Mouse (Mus musculus) right cerebral cortex, adult 18-20 months (tissue): ENCODE measurements around the gene Clnk.

Experiments
- DNase-seq: peaks from one replicate; pipeline ENCODE4 v3.0.0; 2022; ENCODE audit warnings: mixed read lengths

The Clnk gene

GRCm38 (mm10) chr5:38708940-38709581 is 167.6 kb downstream of the Clnk start:
- no peak for DNase-seq

GRCm38 (mm10) chr5:38707364-38708075 is 169.1 kb downstream of the Clnk start:
- DNase-seq = no peak

GRCm38 (mm10) chr5:38702941-38703340 is 173.7 kb downstream of the Clnk start:
- DNase-seq = no peak

- no peak for DNase-seq
Measured at GRCm38 (mm10) chr5:38702091-38702490, 174.5 kb downstream of the Clnk start.

GRCm38 (mm10) chr5:38698466-38698865 is 178.1 kb downstream of the Clnk start:
- no peak for DNase-seq

- DNase-seq = no peak
Measured at GRCm38 (mm10) chr5:38698046-38698445, 178.6 kb downstream of the Clnk start.

GRCm38 (mm10) chr5:38696616-38697375 is 179.8 kb downstream of the Clnk start:
- DNase-seq = no peak

GRCm38 (mm10) chr5:38692859-38693258 is 183.8 kb downstream of the Clnk start:
- no peak for DNase-seq

- no peak for DNase-seq
Measured at GRCm38 (mm10) chr5:38689186-38689585, 187.4 kb downstream of the Clnk start.

- DNase-seq = no peak
Measured at GRCm38 (mm10) chr5:38687694-38688093, 188.9 kb downstream of the Clnk start.

- DNase-seq = peak; percentile 80
Measured at GRCm38 (mm10) chr5:38684164-38684911, 192.3 kb downstream of the Clnk start, which contains the start of gene Zfp518b. Gene Zfp518b (minus strand): TSS chr5:38684826.

GRCm38 (mm10) chr5:38658836-38659235 is 217.8 kb downstream of the Clnk start:
- DNase-seq = no peak
